Comparison of ENCODE assay signal across 30 mouse cellular contexts in the genomic region with DNA sequence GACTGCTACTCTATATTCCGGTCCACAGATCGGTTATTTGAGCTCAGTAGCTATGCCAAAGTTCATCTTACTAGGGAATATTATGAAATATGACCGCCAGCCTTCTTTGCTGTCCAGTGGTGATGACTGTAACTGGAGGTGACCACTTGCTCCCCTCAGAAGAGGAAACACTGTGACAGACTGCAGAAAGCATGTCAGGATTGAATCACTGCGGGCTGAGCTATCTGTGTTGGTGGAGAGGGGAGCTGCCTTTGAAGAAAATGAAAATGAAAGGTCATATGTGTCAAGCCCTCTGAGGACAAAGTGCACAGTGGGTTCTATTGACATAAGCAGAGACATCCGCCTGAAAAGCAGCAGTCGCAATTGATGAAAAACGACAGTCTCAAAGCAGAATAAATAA.
DNase-seq lines count a peak whose midpoint lies in the region; ATAC-seq lines count a peak whose summit lies in the region.
"Had no signal": no experiment of that assay in that cellular context is flagged by ENCODE, and none has a peak within 500 bp of the region (broad histone marks: within the 10 kb centered on the region; RNA-seq: fewer than 3 reads in every experiment).

No protein-coding gene starts in this region.

- 57% methylated on average over 7 of the region's 7 CpGs for WGBS in liver, embryonic 16.5 days (ENCODE audit: insufficient replicate concordance)
- WGBS in liver, embryonic 11.5 days: 70% methylated on average over 7 of the region's 7 CpGs

- peak; percentile 10 for DNase-seq in heart, adult 11 months
- no peak for DNase-seq in heart, postnatal 14 days
- DNase-seq in liver, embryonic 11.5 days (ENCODE audit: low spot score): no peak
- peak; percentile 20 for DNase-seq in retina, postnatal 1 day
- no peak for DNase-seq in retina, embryonic 14.5 days (ENCODE audit: low spot score)
- peak; percentile 22 for DNase-seq in mesoderm, embryonic 11.5 days (ENCODE audit: low read depth, low spot score)
- no peak for DNase-seq in layer of hippocampus, adult 9-10 months (ENCODE audit: low spot score)
- DNase-seq: adrenal gland, adult 2 months; adrenal gland, postnatal 14 days; B cell, adult 2 months; cerebellum, adult 11 months; cerebellum, adult 2 months; cerebellum, postnatal 10 days; cerebellum, postnatal 36 days; gastrocnemius, adult 2 months; gastrocnemius, postnatal 14 days; heart, adult 18-20 months; heart, postnatal 10 days; heart, postnatal 4 days had no signal

- H3K27me3 ChIP-seq in liver, embryonic 16.5 days (ENCODE audit: control insufficient read depth, insufficient read depth, low read depth, low read length): no peaks in the 10 kb centered on the region
- no peaks in the 10 kb centered on the region for H3K27me3 ChIP-seq in liver, embryonic 11.5 days (replicated peaks; ENCODE audit: control insufficient read depth, insufficient read depth, low read length)
- H3K27me3 ChIP-seq: CH12.LX; forebrain, embryonic 13.5 days; heart, embryonic 12.5 days; heart, embryonic 15.5 days; hindbrain, embryonic 13.5 days; intestine, embryonic 15.5 days had no signal

- ATAC-seq in liver, embryonic 16.5 days (ENCODE audit: low read depth): peak; percentile 55
- ATAC-seq in liver, embryonic 11.5 days (replicated peaks; ENCODE audit: low FRiP score): no peak
- ATAC-seq: forebrain, embryonic 13.5 days; forebrain, embryonic 16.5 days; hindbrain, embryonic 16.5 days; intestine, embryonic 15.5 days had no signal

- H3K36me3 ChIP-seq in liver, embryonic 16.5 days (ENCODE audit: control insufficient read depth, insufficient read depth): no peaks in the 10 kb centered on the region
- H3K36me3 ChIP-seq in liver, embryonic 11.5 days (ENCODE audit: control insufficient read depth, insufficient read depth, low read length): no peaks in the 10 kb centered on the region
- H3K36me3 ChIP-seq: forebrain, embryonic 10.5 days; G1E; heart, embryonic 12.5 days; heart, embryonic 15.5 days; hindbrain, embryonic 13.5 days; intestine, embryonic 15.5 days had no signal

- no peaks in the 10 kb centered on the region for H3K9me3 ChIP-seq in liver, embryonic 16.5 days (replicated peaks; ENCODE audit: control insufficient read depth, low read length)
- no peaks in the 10 kb centered on the region for H3K9me3 ChIP-seq in liver, embryonic 11.5 days (ENCODE audit: control insufficient read depth, low read length)
- H3K9me3 ChIP-seq: forebrain, embryonic 10.5 days; forebrain, embryonic 13.5 days; G1E; heart, embryonic 12.5 days; heart, embryonic 15.5 days; hindbrain, embryonic 13.5 days; intestine, embryonic 15.5 days had no signal

- H3K4me2 ChIP-seq in liver, embryonic 16.5 days (ENCODE audit: low read depth, low read length): no peak overlapping the region
- H3K4me2 ChIP-seq in liver, embryonic 11.5 days: no peak overlapping the region
- H3K4me2 ChIP-seq: forebrain, embryonic 13.5 days; heart, embryonic 12.5 days; heart, embryonic 15.5 days; hindbrain, embryonic 13.5 days; intestine, embryonic 15.5 days had no signal

- no peak overlapping the region for H3K9ac ChIP-seq in liver, embryonic 16.5 days (ENCODE audit: low read depth, low read length)
- no peak overlapping the region for H3K9ac ChIP-seq in liver, embryonic 11.5 days (ENCODE audit: low read depth, low read length)
- H3K9ac ChIP-seq: forebrain, embryonic 13.5 days; heart, embryonic 12.5 days; heart, embryonic 15.5 days; hindbrain, embryonic 13.5 days; intestine, embryonic 15.5 days had no signal

- no peak overlapping the region for H3K4me3 ChIP-seq in liver, embryonic 16.5 days (ENCODE audit: low read depth, low read length)
- H3K4me3 ChIP-seq in liver, embryonic 11.5 days (ENCODE audit: low read depth, low read length): no peak overlapping the region
- H3K4me3 ChIP-seq: forebrain, embryonic 10.5 days; forebrain, embryonic 13.5 days; gastrocnemius, adult 2 months; heart, embryonic 12.5 days; heart, embryonic 15.5 days; hindbrain, embryonic 13.5 days; intestine, embryonic 15.5 days had no signal

- H3K4me1 ChIP-seq in liver, embryonic 16.5 days (ENCODE audit: control insufficient read depth, low read depth, low read length): no peaks in the 10 kb centered on the region
- no peaks in the 10 kb centered on the region for H3K4me1 ChIP-seq in liver, embryonic 11.5 days (replicated peaks; ENCODE audit: control insufficient read depth, insufficient read depth, low read length)
- H3K4me1 ChIP-seq: forebrain, embryonic 10.5 days; forebrain, embryonic 13.5 days; heart, embryonic 12.5 days; heart, embryonic 15.5 days; hindbrain, embryonic 13.5 days; intestine, embryonic 15.5 days had no signal

- intact Hi-C loops in heart, postnatal 14 days (cut with DNase I): no loop called here

- no peak overlapping the region for H3K27ac ChIP-seq in liver, embryonic 16.5 days (ENCODE audit: low read length)
- H3K27ac ChIP-seq in liver, embryonic 11.5 days (ENCODE audit: low read depth, low read length): no peak overlapping the region
- H3K27ac ChIP-seq: forebrain, embryonic 10.5 days; forebrain, embryonic 13.5 days; gastrocnemius, adult 2 months; heart, embryonic 15.5 days; hindbrain, embryonic 13.5 days; intestine, embryonic 15.5 days had no signal

Comparison
In these comparisons a context has a peak if more than half of its experiments do, and no peak if none do; other contexts are left out.
1. DNase-seq: peak in heart, adult 11 months (single experiment), retina, postnatal 1 day (single experiment) and mesoderm, embryonic 11.5 days (single experiment); none in heart, postnatal 14 days (0 of 2), liver, embryonic 11.5 days (single experiment), retina, embryonic 14.5 days (single experiment) and layer of hippocampus, adult 9-10 months (single experiment).